ENCODE assay signal across 11 mouse cellular contexts in the genomic region with DNA sequence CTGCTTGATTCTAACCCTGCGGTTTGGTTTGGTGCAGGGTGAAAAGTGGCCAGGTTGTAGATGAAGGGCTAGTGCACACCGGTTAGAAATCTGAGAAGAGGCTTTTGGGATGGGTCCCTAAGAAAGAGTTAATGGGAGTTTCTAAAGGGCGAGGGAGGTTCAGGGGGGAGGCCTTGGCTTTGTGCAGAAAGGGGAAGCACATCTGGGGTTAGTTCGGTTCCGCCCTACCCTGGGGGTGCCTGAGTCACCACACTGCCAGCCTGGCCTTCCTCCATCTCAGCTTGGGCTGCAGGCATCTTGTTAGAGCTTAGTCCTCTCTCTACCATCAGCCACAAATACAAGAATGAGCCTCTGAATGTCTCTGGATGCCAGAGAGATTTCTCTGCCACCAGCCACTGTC. TPM values are rescaled to one million over a fixed set of nuclear protein-coding genes. Genes with fewer than 3 reads are reported as not detected.
A peak's percentile ranks its signal among the peaks of the same experiment; 100 is the strongest.
DNase-seq lines count a peak whose midpoint lies in the region; ATAC-seq lines count a peak whose summit lies in the region.
"Had no signal": no experiment of that assay in that cellular context is flagged by ENCODE, and none has a peak within 500 bp of the region (broad histone marks: within the 10 kb centered on the region; RNA-seq: fewer than 3 reads in every experiment).

No protein-coding gene starts in this region.

- DNase-seq in gastrocnemius, postnatal 14 days, result peak; percentile 57
- DNase-seq in gastrocnemius, postnatal 25 days, result no peak
- DNase-seq in 3134 (ENCODE audit: extremely low read depth, insufficient read length, low spot score), result peak; percentile 81
- DNase-seq in NIH3T3 (ENCODE audit: low read depth), result peak; percentile 91
- peak; percentile 36 for DNase-seq in lung, postnatal 10 days
- no peak for DNase-seq in c-Kit-positive CD71-positive TER-119-positive erythroid progenitor cells, embryonic 14.5 days (ENCODE audit: low spot score)
- no peak for DNase-seq in forebrain, embryonic 11.5 days (ENCODE audit: low spot score)
- DNase-seq in layer of hippocampus, adult 8-10 months (ENCODE audit: low spot score in 2 of 2), result no peak
- DNase-seq: cerebellum, postnatal 36 days; kidney, postnatal 10 days; lung, embryonic 14.5 days had no signal

- no peak overlapping the region for H3K9ac ChIP-seq in forebrain, embryonic 11.5 days (ENCODE audit: low read length)
- H3K9ac ChIP-seq: lung, embryonic 14.5 days had no signal

- H3K9me3 ChIP-seq in forebrain, embryonic 11.5 days (ENCODE audit: control insufficient read depth, low read length), result no peaks in the 10 kb centered on the region

- peaks cover 15% of the 10 kb centered on the region for H3K36me3 ChIP-seq in forebrain, embryonic 11.5 days (ENCODE audit: control insufficient read depth, insufficient read depth, low read length)

- ATAC-seq in forebrain, embryonic 11.5 days (replicated peaks; ENCODE audit: low FRiP score), result no peak

- H3K4me3 ChIP-seq in forebrain, embryonic 11.5 days (ENCODE audit: low read depth, low read length), result no peak overlapping the region

- 47% methylated on average over 5 of the region's 5 CpGs for WGBS in forebrain, embryonic 11.5 days

- H3K27me3 ChIP-seq in forebrain, embryonic 11.5 days (ENCODE audit: control insufficient read depth, insufficient read depth, low read length), result no peaks in the 10 kb centered on the region

- intact Hi-C loops in gastrocnemius, postnatal 14 days (cut with DNase I; ENCODE audit: low total_unique reads), result no loop called here

- peaks cover 21% of the 10 kb centered on the region for H3K4me1 ChIP-seq in forebrain, embryonic 11.5 days (replicated peaks; ENCODE audit: control insufficient read depth, insufficient read depth, low read length)

- H3K4me2 ChIP-seq in forebrain, embryonic 11.5 days (ENCODE audit: low read depth, low read length, severe bottlenecking), result no peak overlapping the region
- H3K4me2 ChIP-seq: lung, embryonic 14.5 days had no signal

- no peak overlapping the region for H3K27ac ChIP-seq in forebrain, embryonic 11.5 days (ENCODE audit: low read depth, low read length)

RNA-seq across cellular contexts. Expression of a gene that starts 8.3 kb away (rescaled TPM):
- total RNA-seq in gastrocnemius, postnatal 14 days (2021), result 100 to 1,000 TPM; 194 to 197 TPM
- 100 to 1,000 TPM; 183 to 204 TPM for total RNA-seq in gastrocnemius, postnatal 25 days (2021)
- 7.1 and 7.3 TPM in 2 replicates for polyA plus RNA-seq in forebrain, embryonic 11.5 days (2014; fragmentation: Nextera tagmentation; extraction: Ambion mirVana)
- total RNA-seq in layer of hippocampus, adult 8-10 months (2022), result 10 to 100 TPM; 27.0 to 32.2 (median 29.0) TPM

RNA-seq across cellular contexts. Expression of a gene that starts 13.9 kb away (rescaled TPM):
- total RNA-seq in gastrocnemius, postnatal 14 days (2021), result 100 to 1,000 TPM; 500 to 587 TPM
- 100 to 1,000 TPM; 464 to 492 TPM for total RNA-seq in gastrocnemius, postnatal 25 days (2021)
- polyA plus RNA-seq in forebrain, embryonic 11.5 days (2014; fragmentation: Nextera tagmentation; extraction: Ambion mirVana), result 467 and 472 TPM in 2 replicates
- total RNA-seq in layer of hippocampus, adult 8-10 months (2022), result 100 to 1,000 TPM; 223 to 248 (median 236) TPM

RNA-seq across cellular contexts. Expression of a gene that starts 27.1 kb away (rescaled TPM):
- total RNA-seq in gastrocnemius, postnatal 14 days (2021), result 1 to 10 TPM; 8.2 to 8.4 TPM
- 1 to 10 TPM; 5.7 to 7.2 TPM for total RNA-seq in gastrocnemius, postnatal 25 days (2021)
- polyA plus RNA-seq in forebrain, embryonic 11.5 days (2014; fragmentation: Nextera tagmentation; extraction: Ambion mirVana), result 34.4 and 35.5 TPM in 2 replicates
- total RNA-seq in layer of hippocampus, adult 8-10 months (2022), result 10 to 100 TPM; 21.5 to 22.2 (median 21.9) TPM

RNA-seq across cellular contexts. Expression of a gene that starts 39.1 kb away (rescaled TPM):
- total RNA-seq in gastrocnemius, postnatal 14 days (2021), result 10 to 100 TPM; 27.4 to 27.9 TPM
- 10 to 100 TPM; 19.5 to 21.9 TPM for total RNA-seq in gastrocnemius, postnatal 25 days (2021)
- polyA plus RNA-seq in forebrain, embryonic 11.5 days (2014; fragmentation: Nextera tagmentation; extraction: Ambion mirVana), result 62.6 and 63.2 TPM in 2 replicates
- total RNA-seq in layer of hippocampus, adult 8-10 months (2022), result 10 to 100 TPM; 53.7 to 66.5 (median 56.2) TPM

RNA-seq across cellular contexts. Expression of a gene that starts 51.4 kb away (rescaled TPM):
- total RNA-seq in gastrocnemius, postnatal 14 days (2021), result 1 to 10 TPM; 8.6 to 8.9 TPM
- total RNA-seq in gastrocnemius, postnatal 25 days (2021), result 1 to 10 TPM; 6.0 to 7.2 TPM
- 11.2 and 12.2 TPM in 2 replicates for polyA plus RNA-seq in forebrain, embryonic 11.5 days (2014; fragmentation: Nextera tagmentation; extraction: Ambion mirVana)
- 10 to 100 TPM; 14.1 to 17.4 (median 15.3) TPM for total RNA-seq in layer of hippocampus, adult 8-10 months (2022)

Comparison
In these comparisons a context has a peak if more than half of its experiments do, and no peak if none do; other contexts are left out.
1. DNase-seq: peak in gastrocnemius, postnatal 14 days (single experiment), 3134 (single experiment), NIH3T3 (single experiment) and lung, postnatal 10 days (single experiment); none in gastrocnemius, postnatal 25 days (single experiment), c-Kit-positive CD71-positive TER-119-positive erythroid progenitor cells, embryonic 14.5 days (single experiment), forebrain, embryonic 11.5 days (single experiment) and layer of hippocampus, adult 8-10 months (0 of 2).
2. RNA of a gene that starts 8.3 kb away (total RNA-seq): 183 to 204 TPM in gastrocnemius, postnatal 25 days and 194 to 197 TPM in gastrocnemius, postnatal 14 days; 27.0 to 32.2 TPM in layer of hippocampus, adult 8-10 months; every median in the first group is over 4 times any median in the second.